Mouse (Mus musculus) liver, adult 2 months (tissue): ENCODE data around the gene Cfap126.

Source experiments
- CTCF ChIP-seq: fragments of 200-500 bp; IDR thresholded peaks from 2 replicates; pipeline ENCODE4 v1.5.1; 2011; ENCODE audit warnings: low read depth, low read length, control low read depth
- POLR2A ChIP-seq: fragments of 200-500 bp; IDR thresholded peaks from 2 replicates; pipeline ENCODE4 v1.6.1; 2011; ENCODE audit warnings: low read length, control low read depth; ENCODE audit not compliant: insufficient read depth; ENCODE audit errors: extremely low read depth

DNA sequence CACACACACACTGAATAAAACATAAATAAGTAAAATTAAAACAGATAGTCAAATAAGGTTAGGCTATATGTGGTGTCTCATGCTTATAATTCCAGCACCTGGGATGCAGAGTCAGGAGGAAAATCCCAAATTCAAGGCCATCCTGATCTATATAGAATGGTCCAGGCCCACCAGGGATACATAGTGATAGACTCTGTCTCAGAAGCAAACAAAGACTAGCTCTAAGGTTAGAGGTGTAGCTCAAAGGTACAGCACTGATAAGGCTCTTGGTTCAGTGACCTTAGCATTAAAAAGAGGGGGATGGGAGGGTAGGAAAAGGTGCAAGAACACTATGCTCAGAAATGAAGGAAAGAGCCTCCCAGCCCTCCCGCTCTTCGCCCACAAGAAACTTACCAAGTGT is 21.9 kb downstream of the Cfap126 start:
- TF ChIP-seq POLR2A (no peak), CTCF (no peak)
